Mouse (Mus musculus): ENCODE results near the gene Ccdc191.

Gene Ccdc191

GRCm38 (mm10) chr16:43931502-43931901, 41.9 kb downstream of the Ccdc191 start:
- DNase-seq (ENCODE audit: low read depth, low spot score) = no peak

- DNase-seq (ENCODE audit: low read depth, low spot score) = no peak
These were observed 42.7 kb downstream of the Ccdc191 start for GRCm38 (mm10) chr16:43932319-43932718.

- no peak for DNase-seq (ENCODE audit: low read depth, low spot score)
These were observed 43.4 kb downstream of the Ccdc191 start for GRCm38 (mm10) chr16:43933041-43933440.

- no peak for DNase-seq (ENCODE audit: low read depth, low spot score)
These were observed 45.3 kb downstream of the Ccdc191 start for GRCm38 (mm10) chr16:43934856-43935255.

GRCm38 (mm10) chr16:43935367-43935766, 45.8 kb downstream of the Ccdc191 start:
- no peak for DNase-seq (ENCODE audit: low read depth, low spot score)

GRCm38 (mm10) chr16:43935892-43936291, 46.3 kb downstream of the Ccdc191 start:
- DNase-seq (ENCODE audit: low read depth, low spot score) = no peak

GRCm38 (mm10) chr16:43940846-43941245, 51.2 kb downstream of the Ccdc191 start:
- DNase-seq (ENCODE audit: low read depth, low spot score) = no peak

GRCm38 (mm10) chr16:43945351-43945750, 55.8 kb downstream of the Ccdc191 start:
- no peak for DNase-seq (ENCODE audit: low read depth, low spot score)

GRCm38 (mm10) chr16:43945869-43946268, 56.3 kb downstream of the Ccdc191 start:
- no peak for DNase-seq (ENCODE audit: low read depth, low spot score)

- no peak for DNase-seq (ENCODE audit: low read depth, low spot score)
These were observed 62.0 kb downstream of the Ccdc191 start for GRCm38 (mm10) chr16:43951591-43951990.

- no peak for DNase-seq (ENCODE audit: low read depth, low spot score)
These were observed 65.3 kb downstream of the Ccdc191 start for GRCm38 (mm10) chr16:43954913-43955312.

GRCm38 (mm10) chr16:43958038-43958437, 68.4 kb downstream of the Ccdc191 start:
- no peak for DNase-seq (ENCODE audit: low read depth, low spot score)

GRCm38 (mm10) chr16:43963291-43963690, 73.7 kb downstream of the Ccdc191 start:
- DNase-seq (ENCODE audit: low read depth, low spot score) = peak; percentile 40

- no peak for DNase-seq (ENCODE audit: low read depth, low spot score)
These were observed 74.2 kb downstream of the Ccdc191 start for GRCm38 (mm10) chr16:43963780-43964179.

- peak; percentile 29 for DNase-seq (ENCODE audit: low read depth, low spot score)
These were observed 76.3 kb downstream of the Ccdc191 start for GRCm38 (mm10) chr16:43965781-43966389.

- DNase-seq (ENCODE audit: low read depth, low spot score) = no peak
These were observed 80.8 kb downstream of the Ccdc191 start for GRCm38 (mm10) chr16:43970426-43970825.

- no peak for DNase-seq (ENCODE audit: low read depth, low spot score)
These were observed 81.6 kb downstream of the Ccdc191 start for GRCm38 (mm10) chr16:43971189-43971588.

GRCm38 (mm10) chr16:43971741-43972140, 82.1 kb downstream of the Ccdc191 start:
- no peak for DNase-seq (ENCODE audit: low read depth, low spot score)

- no peak for DNase-seq (ENCODE audit: low read depth, low spot score)
These were observed 82.8 kb downstream of the Ccdc191 start for GRCm38 (mm10) chr16:43972391-43972790.

- no peak for DNase-seq (ENCODE audit: low read depth, low spot score)
These were observed 83.5 kb downstream of the Ccdc191 start for GRCm38 (mm10) chr16:43973147-43973546.

- no peak for DNase-seq (ENCODE audit: low read depth, low spot score)
These were observed 84.1 kb downstream of the Ccdc191 start for GRCm38 (mm10) chr16:43973606-43974220.

GRCm38 (mm10) chr16:43979010-43979327, 89.4 kb downstream of the Ccdc191 start:
- no peak for DNase-seq (ENCODE audit: low read depth, low spot score)

GRCm38 (mm10) chr16:43979328-43980109, 89.9 kb downstream of the Ccdc191 start, which contains the start of gene Zdhhc23:
Gene Zdhhc23 (minus strand): TSS chr16:43979791.
- no peak for DNase-seq (ENCODE audit: low read depth, low spot score)

All from 3T3-L1 (cell line).